Mouse (Mus musculus) gastrocnemius, postnatal 36 days (tissue): ENCODE measurements around the gene Vmn2r40. TPM values are rescaled to one million over a fixed set of nuclear protein-coding genes. Genes with fewer than 3 reads are reported as not detected.
"Not testable (repeated sequence)": the region's sequence is repeated elsewhere in the genome, so short reads cannot be mapped to it uniquely, and the experiment has no call there.

ENCODE experiments used
- DNase-seq, 2 experiments: peaks; one replicate each; pipeline ENCODE4 v3.0.0; 2022
- intact Hi-C: fragments of 180-260 bp; cut with DNase I; formaldehyde crosslinking; loops from one replicate; pipeline ENCODE4 v1.15.1; 2025
- long read RNA-seq, 2 experiments: library from polyadenylated mRNA; stranded (forward); transcript quantifications; one replicate each; pipeline ENCODE4 v2.0.0; 2021
- total RNA-seq, 2 experiments: library from RNA; stranded (reverse); gene quantifications; 2 replicates each; pipeline ENCODE4 v1.2.3; 2021

The Vmn2r40 gene
- total RNA-seq: not detected
- long read RNA-seq, experiment 1: 0 reads
- long read RNA-seq, experiment 2: 0 reads

DNA sequence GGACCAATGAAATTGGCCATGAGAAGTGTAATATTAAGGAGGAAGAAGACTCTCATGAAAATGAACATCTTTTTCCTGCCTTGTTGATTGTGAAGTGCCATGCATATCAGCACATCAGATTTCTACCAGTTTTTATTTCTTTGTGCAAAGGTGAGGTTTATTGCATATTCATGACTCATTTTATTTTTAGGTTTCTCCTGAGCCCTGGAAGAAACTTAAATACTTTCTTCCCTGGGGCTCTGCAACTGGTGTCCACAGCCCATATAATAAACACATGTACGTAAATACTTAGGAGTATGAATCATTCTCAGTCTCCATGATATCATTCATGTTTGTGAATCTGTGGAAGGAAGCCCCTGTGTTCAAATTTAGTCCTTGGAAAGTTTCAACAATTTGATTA is at the start of gene Vmn2r40:
TSS of gene Vmn2r40 (minus strand) at position 101 of the 400 bp plus-strand sequence.
- DNase-seq, intact Hi-C loops: not testable (repeated sequence)

Other genes starting within 250 kb of the Vmn2r40 start
- gene Vmn2r39, start 99.4 kb upstream of the Vmn2r40 start, total RNA-seq: not detected
- gene Vmn2r38, start 166.4 kb upstream of the Vmn2r40 start, total RNA-seq: not detected